Mouse (Mus musculus) thymus, adult 18-20 months (tissue): ENCODE results near the gene H2-DMa.

Source experiments
- DNase-seq, 2 experiments: peaks; one replicate each; pipeline ENCODE4 v3.0.0; 2022; ENCODE audit warnings: mixed read lengths in 2 of 2

H2-DMa gene

GRCm38 (mm10) chr17:34104804-34105203 lies 14.5 kb upstream of the H2-DMa start:
- DNase-seq: no peak

DNA sequence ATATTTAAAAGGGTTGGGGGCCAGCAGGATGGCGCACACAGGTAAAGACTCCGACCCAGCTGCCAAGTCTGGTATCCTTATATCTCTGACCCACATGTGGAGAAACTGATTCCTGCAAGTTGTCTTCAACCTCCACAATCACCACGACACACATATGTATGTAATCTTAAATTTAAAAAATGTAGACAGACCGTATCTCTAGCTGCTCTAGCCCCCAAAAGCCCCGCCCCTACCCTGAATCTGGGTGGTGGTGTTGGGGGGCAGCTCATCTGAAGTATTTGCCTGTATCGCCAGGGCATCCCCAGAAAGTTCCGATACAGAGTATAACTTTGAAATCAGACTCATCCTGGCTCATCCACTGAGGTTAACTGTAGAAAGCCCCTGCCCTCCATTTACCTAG lies 12.8 kb upstream of the H2-DMa start:
- no peak for DNase-seq

GRCm38 (mm10) chr17:34107109-34107867 lies 12.1 kb upstream of the H2-DMa start:
- no peak for DNase-seq

DNA sequence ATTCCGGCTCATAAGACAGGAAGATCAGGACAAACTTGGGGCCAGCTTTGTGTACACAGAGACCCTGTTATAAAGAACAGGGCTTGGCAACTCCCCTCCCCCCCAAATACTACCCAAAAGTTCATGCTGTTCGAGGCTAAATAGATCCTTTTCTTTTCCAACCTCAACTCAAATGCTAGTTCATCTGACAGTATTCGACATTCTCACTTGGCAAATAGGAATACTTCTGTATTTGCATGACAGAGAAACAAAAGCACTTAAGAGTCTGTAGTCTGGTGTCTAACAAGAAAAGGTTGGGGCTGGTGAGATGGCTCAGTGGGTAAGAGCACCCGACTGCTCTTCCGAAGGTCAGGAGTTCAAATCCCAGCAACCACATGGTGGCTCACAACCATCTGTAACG lies 10.9 kb upstream of the H2-DMa start:
- DNase-seq: no peak

DNA sequence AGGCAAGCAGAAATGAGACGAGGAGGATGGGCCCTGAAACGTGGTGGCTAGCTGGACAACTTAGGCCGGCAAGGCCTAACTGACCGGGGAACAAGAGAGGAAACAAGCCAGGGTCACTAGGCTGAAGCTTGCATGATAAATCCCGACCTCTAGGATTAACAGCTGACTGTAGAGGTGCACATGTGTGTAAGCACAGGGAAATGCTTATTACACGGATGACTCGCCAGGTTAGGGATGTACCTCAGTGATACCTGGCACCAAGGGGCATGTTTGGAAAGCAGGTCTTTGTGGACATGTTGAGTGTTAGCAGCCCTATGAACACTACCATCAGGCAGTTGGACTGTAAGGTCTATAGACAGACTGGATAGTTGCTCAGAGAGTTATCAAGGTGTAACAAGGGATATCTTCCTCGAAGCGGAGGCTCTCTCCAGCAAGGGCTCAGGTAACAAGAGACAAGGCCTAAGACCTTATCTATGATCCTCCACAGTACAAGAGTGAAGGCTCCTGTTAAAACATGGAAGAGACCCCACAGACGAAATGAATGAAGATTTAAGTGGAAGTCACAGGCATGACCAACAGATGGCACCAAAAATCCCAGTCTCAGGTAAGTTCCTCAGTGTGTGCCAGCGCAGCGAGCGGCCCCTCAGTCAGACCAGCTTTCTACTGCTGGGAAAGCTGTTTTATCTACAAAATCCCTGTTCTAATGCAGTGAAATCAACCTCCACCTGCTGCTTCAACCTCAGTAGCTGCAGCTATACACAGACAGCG lies 10.1 kb upstream of the H2-DMa start:
- DNase-seq: no peak

DNA sequence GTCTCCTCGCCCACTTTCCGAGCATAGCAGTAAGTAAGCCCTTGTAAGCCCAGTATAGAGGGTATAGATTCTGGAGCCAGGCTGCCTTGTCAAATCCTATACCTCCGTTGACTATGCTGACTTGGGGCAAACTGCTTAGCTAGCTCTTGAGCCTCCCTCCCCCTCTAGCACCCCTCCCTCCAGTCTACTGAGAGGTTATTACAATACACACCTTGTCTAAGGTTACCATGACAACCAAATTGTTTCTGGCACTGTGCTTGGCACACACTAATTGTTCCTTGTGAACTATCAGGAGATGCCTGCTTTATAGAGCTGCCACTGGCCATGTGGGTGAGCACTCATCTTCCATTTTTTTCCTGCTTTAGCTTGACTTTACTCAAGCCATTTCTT lies 9.5 kb upstream of the H2-DMa start:
- no peak for DNase-seq

GRCm38 (mm10) chr17:34110309-34110708 lies 9.0 kb upstream of the H2-DMa start:
- no peak for DNase-seq

DNA sequence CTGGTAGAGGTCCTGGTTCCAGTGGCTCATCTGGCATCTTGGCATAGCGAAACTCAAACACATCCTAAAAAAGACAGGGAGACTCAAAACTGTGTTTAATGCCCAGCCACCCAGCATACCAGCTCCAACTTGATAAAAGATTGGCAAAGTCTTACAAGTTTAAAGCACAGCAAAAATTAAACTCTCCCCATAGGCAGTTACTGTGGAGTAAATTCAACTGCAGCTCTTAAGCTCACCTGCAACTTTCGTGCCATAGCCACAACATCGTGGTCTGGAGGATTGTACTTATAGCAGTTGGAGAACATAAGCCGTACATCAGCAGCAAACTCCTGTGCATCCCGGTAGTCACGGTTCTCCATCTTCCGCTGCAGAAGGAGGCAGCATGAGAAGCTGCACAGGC lies 5.2 kb upstream of the H2-DMa start:
- DNase-seq: no peak

DNA sequence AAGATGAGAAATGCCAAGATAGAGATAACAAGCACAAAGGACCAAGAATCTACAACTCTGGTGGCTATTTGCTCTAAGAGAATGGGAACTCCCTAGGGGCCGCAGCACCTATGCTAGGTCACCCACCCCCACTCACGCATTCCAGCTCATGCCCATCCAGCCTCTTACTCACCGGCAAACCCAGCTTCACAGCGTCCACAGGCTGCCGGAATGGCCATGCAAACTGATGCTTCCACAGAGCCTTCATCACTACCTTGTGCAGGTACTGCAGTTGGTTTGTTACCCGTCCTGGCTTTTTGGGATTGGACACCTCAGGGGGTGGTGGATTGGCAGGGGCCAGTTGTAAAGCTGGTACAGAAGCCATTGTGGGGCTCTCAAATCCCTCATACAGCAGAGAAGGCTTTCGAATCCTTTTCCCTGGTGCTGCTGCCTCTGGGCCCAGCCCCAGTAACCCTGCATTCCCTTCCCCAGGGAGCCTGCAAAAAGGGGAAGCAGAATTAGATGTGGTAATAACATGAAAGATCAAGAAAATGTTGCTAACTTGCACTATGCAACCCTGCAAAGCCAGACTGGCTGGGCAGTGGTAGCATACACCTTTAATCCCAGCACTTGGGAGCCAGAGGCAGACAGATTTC lies 2.5 kb upstream of the H2-DMa start:
- DNase-seq: no peak

DNA sequence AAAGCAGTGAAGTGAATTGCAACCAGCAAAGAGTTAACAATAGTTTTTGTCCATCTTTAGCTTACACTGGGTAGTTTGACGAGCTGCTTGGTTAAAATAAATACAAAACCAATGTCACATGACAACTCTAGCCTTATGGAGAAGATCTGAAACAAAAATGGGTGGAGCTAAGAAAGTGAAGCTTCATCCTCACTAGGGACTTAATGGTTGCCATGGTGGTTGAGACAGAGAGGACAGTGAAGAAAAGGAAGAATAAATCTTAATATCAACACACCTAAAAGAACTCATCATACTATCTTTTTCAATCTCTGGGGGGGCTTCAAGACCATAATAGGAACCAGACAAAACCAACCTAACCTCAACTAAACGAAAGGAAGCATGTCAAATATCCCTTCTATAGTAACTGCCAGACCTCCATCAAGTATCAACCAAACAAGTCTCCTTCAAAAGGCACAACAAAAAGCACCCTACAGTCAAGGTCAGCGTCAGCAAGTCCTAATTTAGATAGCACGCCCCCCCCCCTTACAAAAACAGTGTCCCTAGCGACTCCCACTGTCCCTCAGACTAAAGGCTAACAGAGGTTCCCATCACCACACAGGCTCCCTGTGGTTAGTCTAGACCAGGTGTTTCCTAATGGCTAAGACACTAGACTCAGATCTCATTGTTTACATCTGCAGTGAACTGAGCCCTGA lies 1.8 kb upstream of the H2-DMa start:
- DNase-seq: no peak

- DNase-seq: peak; percentile 65 to 68
Measured at GRCm38 (mm10) chr17:34118113-34118872, 1.0 kb upstream of the H2-DMa start.

GRCm38 (mm10) chr17:34118873-34119248 lies 480 bp upstream of the H2-DMa start:
- no peak for DNase-seq

DNA sequence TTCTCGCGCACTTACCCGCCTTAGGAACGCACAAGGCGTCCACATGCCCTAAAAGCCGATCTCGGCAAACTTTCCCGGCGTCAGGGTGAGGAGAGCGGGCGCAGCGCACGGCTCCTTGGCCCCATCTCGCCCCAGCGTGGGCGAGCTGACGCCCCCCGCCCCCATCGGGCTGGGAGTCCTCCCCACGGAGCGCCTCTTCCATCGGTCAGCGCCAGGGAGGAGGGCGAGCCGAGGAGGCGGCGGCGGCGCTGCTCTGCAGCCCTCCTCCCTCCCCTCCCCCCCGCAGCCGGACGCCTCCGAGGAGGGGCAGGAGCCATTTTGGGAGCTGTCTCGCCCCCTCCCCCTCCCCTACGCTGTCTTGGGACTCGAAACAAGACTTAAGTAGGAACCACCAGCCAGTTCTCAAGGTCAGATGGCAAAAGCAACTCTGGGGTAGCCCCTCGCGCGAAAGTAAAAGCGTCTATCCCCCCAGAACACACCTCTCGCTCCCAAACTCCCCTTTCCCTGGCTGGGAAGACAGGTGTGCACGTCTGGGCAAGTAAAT lies 911 bp downstream of the H2-DMa start:
- peak; percentile 74 to 82 for DNase-seq

GRCm38 (mm10) chr17:34120814-34121171 lies 1.5 kb downstream of the H2-DMa start:
- peak; percentile 74 to 80 for DNase-seq

- peak; percentile 59 to 68 for DNase-seq
Measured at GRCm38 (mm10) chr17:34121172-34121878, 2.0 kb downstream of the H2-DMa start.

DNA sequence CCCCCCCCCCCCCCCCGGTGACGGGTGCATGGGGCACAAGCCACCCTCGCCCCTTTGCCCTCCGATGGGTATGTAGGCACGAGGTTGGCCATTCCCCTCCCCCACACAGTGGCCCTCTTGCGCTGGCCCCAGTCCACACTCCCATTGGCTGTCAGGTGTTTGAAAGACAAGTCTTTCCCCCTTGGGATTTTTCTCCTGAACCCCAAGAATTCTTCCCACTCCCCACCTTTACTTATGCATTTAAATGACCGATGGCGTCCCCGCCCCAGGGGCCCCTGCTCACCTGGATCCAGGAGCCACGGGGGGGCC lies 2.5 kb downstream of the H2-DMa start:
- no peak for DNase-seq

DNA sequence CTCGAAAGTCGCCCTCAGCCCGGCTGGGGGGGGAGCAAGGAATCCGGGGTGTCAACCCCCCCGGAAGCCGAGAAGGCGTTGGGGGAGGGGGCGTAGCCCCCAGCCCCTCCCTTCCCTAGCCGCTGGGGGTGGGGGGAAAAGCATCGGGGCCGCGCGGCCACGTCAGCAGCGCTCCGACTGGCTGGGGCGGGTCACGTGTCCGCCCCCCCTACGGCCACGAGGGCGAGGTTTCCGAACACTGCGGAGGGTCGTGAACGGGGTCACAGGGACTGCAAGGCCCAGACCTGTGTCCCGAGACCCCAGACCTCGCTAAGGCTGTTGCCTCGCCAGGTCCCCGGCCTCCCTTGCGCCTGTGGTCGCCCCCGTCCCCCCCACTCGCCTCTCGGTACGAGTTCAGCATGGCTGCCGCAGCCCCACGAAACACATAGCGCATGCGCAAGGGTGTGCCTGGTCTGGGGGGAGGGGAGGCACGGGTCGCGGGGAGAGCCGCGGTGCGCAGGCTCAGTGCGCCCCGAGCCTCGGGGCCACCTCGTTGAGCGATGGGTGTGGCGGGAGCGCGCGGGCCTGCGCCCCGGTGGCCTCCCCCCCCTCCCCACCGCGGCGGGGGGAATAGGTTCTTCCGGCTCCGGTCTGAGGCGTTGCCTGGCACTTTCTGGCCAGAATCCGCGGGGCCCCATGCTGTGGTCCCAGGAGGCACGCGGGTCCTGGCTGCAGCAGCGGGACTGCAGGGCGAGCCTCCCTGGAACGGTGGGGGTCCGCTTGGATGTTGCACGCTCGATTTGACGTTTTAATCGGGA lies 3.0 kb downstream of the H2-DMa start, which contains the start of gene Brd2:
Brd2 (minus strand) TSS at position 447 of the 797 bp plus-strand sequence.
- DNase-seq: peak; percentile 97

DNA sequence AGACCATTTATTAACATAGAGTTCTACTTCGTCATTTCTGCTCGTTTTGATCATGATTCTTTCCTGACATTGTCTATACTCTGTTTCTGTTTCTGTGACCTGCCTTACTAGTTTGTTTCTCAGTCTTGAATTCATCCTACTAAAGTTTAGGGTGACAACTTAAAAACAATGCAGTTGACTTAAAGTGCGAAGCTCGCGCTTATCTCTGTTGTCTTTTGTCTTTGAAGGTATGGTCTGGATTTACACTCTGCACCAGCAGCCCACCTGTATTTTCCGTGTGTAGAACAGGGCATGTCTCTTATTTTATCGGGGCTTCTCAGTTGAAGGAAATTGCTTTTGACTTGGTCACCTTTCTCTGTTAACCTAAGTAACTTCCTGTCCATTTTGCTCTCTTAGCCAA lies 3.8 kb downstream of the H2-DMa start:
- no peak for DNase-seq

DNA sequence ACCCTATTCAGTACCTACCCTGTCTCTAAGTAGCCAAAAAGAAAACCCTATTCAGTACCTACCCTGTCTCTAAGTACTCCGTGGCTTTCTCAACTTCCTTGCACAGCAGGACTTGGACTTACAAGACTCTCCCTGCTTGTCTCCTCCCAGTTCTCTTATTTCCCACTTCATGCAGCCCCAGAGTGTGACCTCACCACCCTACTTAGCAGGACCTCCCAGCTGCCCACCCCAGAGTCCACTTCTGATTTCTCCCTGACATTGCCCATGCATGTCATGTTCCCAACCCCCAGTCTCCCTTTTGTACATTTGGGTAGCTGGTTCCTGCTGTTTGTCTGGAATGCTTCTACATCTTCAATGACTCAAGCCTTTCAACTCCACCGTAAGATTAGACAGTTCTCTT lies 4.2 kb downstream of the H2-DMa start:
- no peak for DNase-seq

- DNase-seq: no peak
Measured at GRCm38 (mm10) chr17:34124649-34125048, 5.3 kb downstream of the H2-DMa start.
